Mouse (Mus musculus) heart, adult 11 months (tissue): ENCODE results near the gene Smok2a.
"Not testable (repeated sequence)": the region's sequence is repeated elsewhere in the genome, so short reads cannot be mapped to it uniquely, and the experiment has no call there.

Source experiments
- DNase-seq: peaks from one replicate; pipeline ENCODE4 v3.0.0; 2022

Gene Smok2a

DNA sequence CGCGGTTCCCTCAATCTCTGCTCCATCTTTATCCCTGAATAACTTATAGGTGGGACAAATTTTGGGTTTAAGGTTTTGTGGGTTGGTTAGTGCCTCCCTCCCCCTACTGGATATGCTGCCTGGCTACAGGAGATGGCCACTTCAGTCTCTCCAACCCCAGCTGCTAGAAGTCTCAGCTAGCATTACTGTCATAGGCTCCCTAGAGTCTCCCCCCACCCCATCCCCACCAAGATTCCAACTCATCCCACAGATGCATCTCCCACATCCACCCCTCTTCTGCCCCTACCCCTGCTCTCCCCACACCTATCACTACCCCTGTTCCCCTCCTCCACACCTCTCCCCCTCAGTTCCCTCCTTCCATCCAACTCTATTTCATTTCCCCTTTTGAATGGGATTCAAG, 933 bp downstream of the Smok2a start:
- DNase-seq = not testable (repeated sequence)

DNA sequence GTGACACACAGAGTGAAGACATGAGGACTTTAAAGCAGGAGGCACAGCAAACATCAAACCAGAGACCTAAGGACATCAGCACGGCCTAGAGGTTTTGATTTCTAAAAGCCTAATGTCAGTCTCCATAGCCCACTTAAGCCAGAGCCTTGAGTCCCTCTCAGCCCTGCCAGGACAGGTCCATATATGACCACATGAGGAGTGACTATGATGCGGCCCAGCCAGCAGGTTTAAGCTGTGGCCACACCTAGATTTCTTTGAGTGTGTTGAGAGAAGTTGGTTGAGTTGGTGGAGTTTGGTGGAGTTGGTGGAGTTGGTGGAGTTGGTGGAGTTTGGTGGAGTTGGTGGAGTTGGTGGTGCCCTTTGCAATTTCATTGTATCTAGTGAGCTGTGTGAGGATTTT, 9.0 kb downstream of the Smok2a start, which contains the start of gene Smok2b:
Gene Smok2b, plus strand, starts transcription at position 301 of the 400 bp plus-strand sequence.
- not testable (repeated sequence) for DNase-seq

DNA sequence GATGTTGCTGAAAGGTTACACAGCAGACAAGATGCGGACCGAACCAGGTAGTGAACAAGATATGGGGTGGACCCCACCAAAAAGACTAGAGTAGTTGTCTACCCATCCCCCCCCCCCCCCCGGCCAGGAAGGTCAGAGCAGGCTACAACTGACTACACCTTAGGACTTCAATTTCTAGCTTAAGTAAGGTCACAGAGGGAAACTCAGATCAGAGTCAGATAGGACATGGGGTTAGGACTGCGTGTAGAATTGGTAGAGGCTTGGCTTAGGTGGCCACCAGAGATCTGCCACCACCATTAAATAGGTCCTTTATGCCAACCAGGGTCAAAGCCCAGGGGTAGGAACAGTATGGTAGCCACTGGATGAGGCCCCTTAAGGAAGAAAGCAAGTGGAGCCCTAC, 18.5 kb downstream of the Smok2a start:
- not testable (repeated sequence) for DNase-seq

GRCm38 (mm10) chr17:13240807-13241727, 20.1 kb downstream of the Smok2a start:
- DNase-seq = not testable (repeated sequence)

GRCm38 (mm10) chr17:13254786-13255185, 33.8 kb downstream of the Smok2a start:
- DNase-seq = not testable (repeated sequence)
